Mouse (Mus musculus) neural tube, embryonic 14.5 days (tissue): ENCODE results near the gene Cdhr5. TPM values are rescaled to one million over a fixed set of nuclear protein-coding genes. Genes with fewer than 3 reads are reported as not detected.

Source experiments
- ATAC-seq: fragments of 200-750 bp; cut with Nextera tagmentation; 2 replicates; pipeline ENCODE4 v1.8.0; 2017; ENCODE audit warnings: low read depth, mild to moderate bottlenecking, moderate TSS enrichment, moderate library complexity
- H3K27ac ChIP-seq: fragments of 300-500 bp; sonication (generic); 2 replicates; pipeline ENCODE4 v1.5.1; 2014; ENCODE audit warnings: low read depth, mild to moderate bottlenecking, control low read depth, low read length, moderate library complexity, mixed read lengths
- H3K27me3 ChIP-seq: fragments of 300-500 bp; sonication (generic); 2 replicates; pipeline ENCODE4 v1.6.1; 2014; ENCODE audit warnings: low read length; ENCODE audit not compliant: control insufficient read depth, insufficient read depth
- H3K36me3 ChIP-seq: fragments of 300-500 bp; sonication (generic); 2 replicates; pipeline ENCODE4 v1.6.1; 2014; ENCODE audit warnings: low read length, mixed read lengths; ENCODE audit not compliant: control insufficient read depth, insufficient read depth
- H3K4me1 ChIP-seq: fragments of 300-500 bp; sonication (generic); 2 replicates; pipeline ENCODE4 v1.6.1; 2014; ENCODE audit warnings: low read length; ENCODE audit not compliant: control insufficient read depth, insufficient read depth
- H3K4me2 ChIP-seq: fragments of 300-500 bp; sonication (generic); 2 replicates; pipeline ENCODE4 v1.6.1; 2014; ENCODE audit warnings: mild to moderate bottlenecking, low read depth, low read length, control low read depth
- H3K4me3 ChIP-seq: fragments of 300-500 bp; sonication (generic); 2 replicates; pipeline ENCODE4 v1.5.1; 2014; ENCODE audit warnings: low read depth, low read length, control low read depth, mixed read lengths
- H3K9ac ChIP-seq: fragments of 300-500 bp; sonication (generic); replicated peaks from 2 replicates; pipeline ENCODE4 v1.6.1; 2014; ENCODE audit warnings: low read depth, mild to moderate bottlenecking, control low read depth, low read length, mixed read lengths
- H3K9me3 ChIP-seq: fragments of 300-500 bp; sonication (generic); 2 replicates; pipeline ENCODE4 v1.6.1; 2016; ENCODE audit warnings: low read length; ENCODE audit not compliant: control insufficient read depth
- WGBS: fragments of 180-500 bp; shearing (Covaris S2); extraction: QIAGEN DNeasy Blood & Tissue Kit; methylation state at CpG from one replicate; pipeline ENCODE4 v1.1.7; 2014; 5-methylcytosine and 5-hydroxymethylcytosine counted together
- polyA plus RNA-seq: library from polyadenylated mRNA; unstranded; fragments of >200 nt; fragmentation: Nextera tagmentation; extraction: Ambion mirVana; gene quantifications from 2 replicates; pipeline ENCODE4 v1.2.1, GENCODE M21; 2014

Gene Cdhr5
- not detected in 2 replicates for polyA plus RNA-seq

DNA sequence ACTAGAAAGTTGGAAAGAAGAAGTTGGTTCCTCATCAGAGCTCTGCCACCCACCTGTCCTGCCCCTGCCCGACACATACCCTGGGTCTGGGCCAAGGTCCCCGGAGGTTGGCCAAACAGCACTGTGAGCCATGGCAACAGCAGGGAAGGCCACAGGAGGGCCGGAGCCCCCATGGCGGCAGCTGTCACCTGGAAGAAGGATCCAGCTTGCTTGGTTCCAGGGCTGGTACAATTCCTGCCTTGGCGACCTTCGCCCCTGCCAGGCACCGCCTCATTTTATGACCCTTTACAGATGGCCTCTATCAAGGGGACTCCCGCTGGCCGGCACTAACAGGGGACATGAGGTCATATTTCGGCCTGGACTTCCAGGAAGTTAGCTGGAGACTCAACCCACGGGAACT lies at the start of gene Cdhr5:
Gene Cdhr5 (minus strand): TSS at position 241 of the 400 bp plus-strand sequence.
- Histone ChIP-seq H3K9ac (no peak within 1 kb of the TSS), H3K9me3 (no peaks in the 10 kb centered on the region), H3K4me1 (peaks cover 4% of the 10 kb centered on the region; the same call in 1 of the 2 replicates), H3K4me2 (no peak within 1 kb of the TSS), H3K4me3 (no peak within 1 kb of the TSS), H3K27me3 (no peaks in the 10 kb centered on the region), H3K27ac (no peak within 1 kb of the TSS), H3K36me3 (no peaks in the 10 kb centered on the region)
- WGBS, result 27% methylated on average over 11 of the region's 11 CpGs
- no peak for ATAC-seq

DNA sequence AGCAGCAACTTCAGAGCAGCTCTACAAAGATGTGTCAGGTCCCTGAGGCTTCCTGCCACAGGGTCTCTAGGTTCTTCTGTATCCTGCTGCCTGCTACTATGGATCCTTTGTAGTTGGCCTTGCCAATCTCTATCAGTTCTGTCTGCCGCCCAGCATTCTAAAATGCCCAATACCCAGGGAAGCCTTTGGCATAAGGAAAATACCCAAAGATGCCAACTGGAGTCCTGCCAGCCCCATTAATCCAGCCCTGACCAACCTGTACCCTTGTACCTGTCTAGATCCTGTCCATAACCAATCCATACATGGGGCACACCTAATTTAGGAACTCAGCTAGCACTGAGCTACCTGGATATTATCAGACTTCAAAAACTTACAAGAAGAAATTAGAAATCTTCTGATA lies 48.1 kb upstream of the Cdhr5 start:
- Histone ChIP-seq H3K9ac (no peak overlapping the region), H3K4me1 (peaks cover 26% of the 10 kb centered on the region), H3K9me3 (no peaks in the 10 kb centered on the region), H3K36me3 (peaks cover 34% of the 10 kb centered on the region), H3K4me3 (no peak overlapping the region), H3K4me2 (no peak overlapping the region), H3K27ac (no peak overlapping the region), H3K27me3 (no peaks in the 10 kb centered on the region)
- no peak for ATAC-seq
- 78% methylated on average over 1 of the region's 1 CpGs for WGBS

DNA sequence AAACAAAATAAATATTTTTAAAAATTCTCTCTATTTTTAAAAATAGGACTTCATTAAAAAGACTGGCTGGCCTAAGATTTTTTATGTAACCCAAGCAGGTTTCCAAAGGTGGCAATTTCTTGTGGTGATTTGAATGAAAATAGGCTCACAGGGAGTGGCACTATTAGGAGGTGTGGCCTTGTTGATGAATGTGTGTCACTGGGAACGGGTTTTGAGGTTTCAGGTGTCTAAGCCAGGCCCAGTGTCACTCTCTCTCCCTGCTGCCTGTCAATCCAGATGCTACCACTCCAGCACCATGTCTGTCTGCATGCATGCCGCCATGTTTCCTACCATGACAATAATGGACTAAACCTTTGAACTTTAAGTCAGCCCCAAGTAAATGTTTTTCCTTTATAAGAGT lies 42.9 kb upstream of the Cdhr5 start:
- H3K4me2 ChIP-seq, result no peak overlapping the region
- 0 out of 2 replicates have a peak, but pooled peaks cover under 1% of the 10 kb centered on the region for H3K4me1 ChIP-seq
- H3K27me3 ChIP-seq, result no peaks in the 10 kb centered on the region
- H3K9ac ChIP-seq, result no peak overlapping the region
- H3K36me3 ChIP-seq, result peaks cover 70% of the 10 kb centered on the region
- no peak overlapping the region for H3K4me3 ChIP-seq
- H3K27ac ChIP-seq, result no peak overlapping the region
- WGBS, result 77% methylated on average over 2 of the region's 2 CpGs
- no peaks in the 10 kb centered on the region for H3K9me3 ChIP-seq
- ATAC-seq, result no peak

DNA sequence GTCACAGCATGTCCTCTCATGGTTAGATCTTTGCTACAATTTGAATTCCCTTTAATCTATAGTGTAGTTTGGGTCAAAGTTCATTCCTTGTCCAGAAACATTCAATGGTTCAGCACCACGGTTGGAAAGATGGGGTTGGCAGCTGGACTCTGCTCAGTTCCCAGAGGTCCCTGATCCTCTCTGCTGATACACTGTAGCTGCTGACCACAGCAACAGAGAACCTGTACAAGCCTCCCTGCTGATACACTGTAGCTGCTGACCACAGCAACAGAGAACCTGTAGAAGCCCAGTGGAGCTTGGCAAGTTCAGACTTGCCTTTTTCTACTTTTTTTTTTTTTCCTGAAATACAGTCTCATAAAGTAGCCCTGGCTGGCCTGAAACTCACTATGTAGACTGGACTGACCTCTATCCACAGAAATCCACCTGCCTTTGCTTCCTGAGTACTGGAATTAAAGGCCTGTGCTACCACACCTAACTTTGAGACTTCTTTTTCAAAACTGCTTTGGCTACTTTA lies 41.1 kb upstream of the Cdhr5 start:
- no peak for ATAC-seq
- Histone ChIP-seq H3K4me1 (no peaks in the 10 kb centered on the region), H3K9ac (no peak overlapping the region), H3K27me3 (no peaks in the 10 kb centered on the region), H3K36me3 (peaks cover 77% of the 10 kb centered on the region), H3K9me3 (no peaks in the 10 kb centered on the region), H3K4me2 (no peak overlapping the region), H3K27ac (no peak overlapping the region), H3K4me3 (no peak overlapping the region)
- 79% methylated on average over 1 of the region's 1 CpGs for WGBS

DNA sequence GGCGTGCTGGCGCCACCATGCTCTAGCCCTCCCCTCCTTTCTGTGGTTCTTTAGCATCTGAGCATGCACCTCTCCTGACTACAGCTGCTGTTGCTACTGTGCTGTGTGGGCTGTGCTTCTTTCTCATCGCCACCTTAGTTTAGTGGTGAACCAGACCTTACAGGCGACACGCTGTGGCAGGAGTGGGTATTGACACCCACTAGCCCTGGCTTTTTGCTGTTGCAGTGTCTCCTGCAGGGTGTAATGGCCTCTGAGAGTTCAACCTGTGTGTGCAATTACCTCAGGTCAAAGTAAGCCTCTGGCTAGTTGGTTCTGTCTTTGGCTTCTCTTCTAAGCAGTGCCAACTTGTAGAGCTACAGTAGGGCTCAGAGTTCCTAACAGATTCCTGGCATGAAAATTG lies 39.4 kb upstream of the Cdhr5 start:
- Histone ChIP-seq H3K9me3 (no peaks in the 10 kb centered on the region), H3K4me2 (no peak overlapping the region), H3K36me3 (peaks cover 77% of the 10 kb centered on the region), H3K4me1 (no peaks in the 10 kb centered on the region), H3K27ac (no peak overlapping the region), H3K27me3 (no peaks in the 10 kb centered on the region), H3K9ac (no peak overlapping the region), H3K4me3 (no peak overlapping the region)
- WGBS, result 84% methylated on average over 5 of the region's 5 CpGs
- ATAC-seq, result no peak

DNA sequence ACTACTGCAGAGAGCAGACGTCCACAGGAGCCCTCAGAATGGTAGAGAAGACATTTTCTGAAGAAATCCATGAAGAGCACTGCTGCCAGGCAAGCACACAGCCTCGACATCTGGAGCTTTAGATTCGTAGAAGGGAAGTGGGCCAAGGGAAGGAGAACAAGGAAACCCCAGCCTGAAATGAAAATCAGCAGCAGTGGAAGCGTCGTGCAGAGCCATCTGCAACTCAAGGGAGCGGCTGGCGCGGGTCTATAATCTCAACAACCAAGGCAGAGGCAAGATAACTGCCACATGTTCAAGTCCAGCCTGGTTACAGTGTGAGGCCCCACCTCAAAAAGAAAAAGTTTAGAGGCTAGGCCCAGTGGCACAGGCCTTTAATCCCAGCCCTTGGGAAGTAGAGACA lies 38.5 kb upstream of the Cdhr5 start:
- H3K9ac ChIP-seq, result no peak overlapping the region

DNA sequence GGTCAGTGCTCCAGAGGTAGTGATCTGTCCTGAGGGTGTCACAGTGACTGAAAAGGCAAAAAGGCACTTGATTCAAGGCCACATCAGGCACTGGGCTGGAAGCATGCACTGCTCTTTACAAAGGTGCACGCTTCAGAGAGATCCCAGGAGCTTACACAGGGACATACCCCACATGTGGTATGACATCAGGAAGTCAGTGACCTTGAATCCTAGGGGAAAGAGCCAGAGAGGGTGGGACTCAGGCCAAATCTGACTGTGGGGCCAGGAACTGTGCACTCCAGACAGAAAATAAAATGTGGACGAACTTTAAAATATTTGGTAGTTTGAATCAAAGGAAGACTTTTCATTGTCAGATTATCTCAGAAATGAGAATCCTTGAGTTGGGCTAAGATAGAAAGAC lies 37.8 kb upstream of the Cdhr5 start:
- no peak for ATAC-seq
- Histone ChIP-seq H3K27me3 (no peaks in the 10 kb centered on the region), H3K36me3 (peaks cover 81% of the 10 kb centered on the region), H3K4me2 (no peak overlapping the region), H3K9ac (no peak overlapping the region), H3K4me3 (no peak overlapping the region), H3K9me3 (no peaks in the 10 kb centered on the region), H3K4me1 (no peaks in the 10 kb centered on the region), H3K27ac (no peak overlapping the region)
- 94% methylated on average over 2 of the region's 2 CpGs for WGBS

More for the DNA sequence above, 38.5 kb upstream of the Cdhr5 start:
- Histone ChIP-seq H3K27ac (no peak overlapping the region), H3K9me3 (no peaks in the 10 kb centered on the region), H3K4me2 (no peak overlapping the region), H3K27me3 (no peaks in the 10 kb centered on the region), H3K36me3 (peaks cover 77% of the 10 kb centered on the region), H3K4me3 (no peak overlapping the region), H3K4me1 (no peaks in the 10 kb centered on the region)
- 94% methylated on average over 8 of the region's 8 CpGs for WGBS
- no peak for ATAC-seq

DNA sequence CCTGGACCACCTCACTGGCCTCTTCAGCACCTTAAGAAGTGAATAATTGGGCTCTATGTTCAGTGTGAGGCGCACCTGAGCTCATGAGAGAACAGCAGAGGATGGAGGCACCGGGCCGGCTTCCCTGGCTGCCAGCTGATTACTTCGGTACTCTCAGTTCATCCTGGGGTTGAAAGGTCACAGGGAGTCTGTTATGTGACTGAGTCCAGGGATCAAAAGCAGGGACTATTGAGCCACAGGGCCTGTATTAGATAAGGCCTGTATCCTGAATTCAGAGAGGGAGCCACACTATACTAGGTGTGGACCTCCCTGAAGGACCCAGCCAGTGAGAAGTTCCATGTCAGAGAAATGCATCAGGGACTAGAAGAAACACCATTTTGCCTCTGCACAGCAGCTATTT lies 28.0 kb upstream of the Cdhr5 start:
- 94% methylated on average over 4 of the region's 4 CpGs for WGBS
- Histone ChIP-seq H3K4me1 (no peaks in the 10 kb centered on the region), H3K27me3 (no peaks in the 10 kb centered on the region), H3K36me3 (peaks cover 71% of the 10 kb centered on the region), H3K9ac (no peak overlapping the region), H3K4me3 (no peak overlapping the region), H3K9me3 (no peaks in the 10 kb centered on the region), H3K27ac (no peak overlapping the region), H3K4me2 (no peak overlapping the region)
- ATAC-seq, result no peak

DNA sequence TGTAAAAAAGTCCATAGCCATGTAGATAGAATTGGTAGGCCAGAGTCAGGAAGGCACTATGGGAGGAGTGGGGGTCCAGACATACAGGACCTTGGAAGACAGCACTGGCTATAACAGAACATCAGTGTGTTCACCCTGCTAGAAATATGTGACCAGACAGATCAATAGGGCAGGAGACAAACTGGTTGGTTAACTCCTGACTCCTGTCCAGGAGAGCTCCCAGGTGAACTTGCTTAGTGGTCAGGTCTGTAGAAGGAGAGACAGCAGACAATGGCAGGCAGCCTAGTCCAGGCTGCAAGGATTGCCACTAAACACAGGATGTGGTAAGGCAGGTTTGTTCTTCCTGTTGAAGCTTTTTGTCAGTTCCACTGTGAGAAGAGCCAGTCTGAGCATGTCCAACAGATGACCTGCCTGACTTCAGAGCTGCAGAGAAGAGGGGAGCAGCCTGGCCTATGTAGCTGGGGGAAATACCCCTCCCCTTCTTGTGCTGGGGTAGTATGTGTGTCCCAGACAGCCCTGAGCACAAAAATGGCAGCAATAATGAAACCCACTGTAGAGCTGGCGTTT lies 26.2 kb upstream of the Cdhr5 start:
- no peak for ATAC-seq
- Histone ChIP-seq H3K27me3 (no peaks in the 10 kb centered on the region), H3K27ac (no peak overlapping the region), H3K36me3 (peaks cover 66% of the 10 kb centered on the region), H3K4me3 (no peak overlapping the region), H3K4me1 (no peaks in the 10 kb centered on the region), H3K9ac (no peak overlapping the region), H3K9me3 (no peaks in the 10 kb centered on the region), H3K4me2 (no peak overlapping the region)
- 76% methylated on average over 1 of the region's 1 CpGs for WGBS
